Mouse (Mus musculus) brain, embryonic 14.5 days (tissue): ENCODE measurements around the gene Mylk2.

Source experiments
- CTCF ChIP-seq: fragments of 200-500 bp; IDR thresholded peaks from 2 replicates; pipeline ENCODE4 v1.5.1; 2012; ENCODE audit warnings: inconsistent platforms, mild to moderate bottlenecking, moderate library complexity, borderline replicate concordance; ENCODE audit not compliant: insufficient read depth, insufficient read length; ENCODE audit errors: extremely low read depth
- POLR2A ChIP-seq: fragments of 200-500 bp; IDR thresholded peaks from 2 replicates; pipeline ENCODE4 v1.6.1; 2012; ENCODE audit warnings: mild to moderate bottlenecking, inconsistent platforms, borderline replicate concordance; ENCODE audit not compliant: poor library complexity, insufficient read depth, insufficient read length, severe bottlenecking; ENCODE audit errors: extremely low read depth

DNA sequence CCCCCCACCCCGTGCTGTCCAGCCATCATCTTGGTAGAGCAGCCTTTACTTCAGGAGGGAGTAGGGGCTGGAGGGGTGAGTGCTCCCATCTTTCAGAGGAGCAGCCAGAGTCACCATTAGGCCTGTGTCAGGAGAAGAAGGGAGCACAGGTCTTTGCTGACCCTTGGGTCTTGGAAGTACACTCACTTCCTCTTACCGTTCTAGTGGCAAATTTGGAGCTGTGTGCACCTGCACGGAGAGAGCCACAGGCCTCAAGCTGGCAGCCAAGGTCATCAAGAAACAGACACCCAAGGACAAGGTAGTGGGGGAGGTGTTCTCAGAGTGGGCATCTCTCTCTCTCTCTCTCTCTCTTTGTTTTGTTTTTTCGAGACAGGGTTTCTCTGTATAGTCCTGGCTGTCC, 4.3 kb downstream of the Mylk2 start:
- TF ChIP-seq CTCF: no peak
- TF ChIP-seq POLR2A: no peak
